Mouse (Mus musculus): ENCODE results near the gene Pld2.
"Not testable (repeated sequence)": the region's sequence is repeated elsewhere in the genome, so short reads cannot be mapped to it uniquely, and the experiment has no call there.

Gene Pld2

GRCm38 (mm10) chr11:70526211-70526610 lies 13.7 kb upstream of the Pld2 start:
- DNase-seq, result no peak

DNA sequence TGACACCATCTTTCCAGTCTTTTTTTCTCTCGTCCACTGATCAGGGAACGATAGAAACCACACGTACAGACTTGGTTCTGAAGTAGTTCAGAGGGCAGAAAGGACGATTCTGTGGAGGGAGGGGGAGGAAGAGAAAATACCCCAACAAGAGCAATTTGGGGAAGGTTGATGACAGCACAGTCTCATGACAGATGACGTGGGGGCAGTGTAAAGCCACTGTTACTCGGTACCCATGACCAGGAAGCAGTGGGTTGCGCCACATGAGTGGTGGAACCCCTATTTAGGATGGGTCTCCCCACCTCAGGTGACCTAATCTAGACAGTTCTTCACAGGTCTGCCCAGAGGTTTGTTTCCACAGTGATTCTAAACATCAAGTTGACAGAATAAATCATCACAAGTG lies 11.3 kb upstream of the Pld2 start:
- DNase-seq, result no peak

GRCm38 (mm10) chr11:70531065-70531464 lies 8.8 kb upstream of the Pld2 start:
- not testable (repeated sequence) for DNase-seq

DNA sequence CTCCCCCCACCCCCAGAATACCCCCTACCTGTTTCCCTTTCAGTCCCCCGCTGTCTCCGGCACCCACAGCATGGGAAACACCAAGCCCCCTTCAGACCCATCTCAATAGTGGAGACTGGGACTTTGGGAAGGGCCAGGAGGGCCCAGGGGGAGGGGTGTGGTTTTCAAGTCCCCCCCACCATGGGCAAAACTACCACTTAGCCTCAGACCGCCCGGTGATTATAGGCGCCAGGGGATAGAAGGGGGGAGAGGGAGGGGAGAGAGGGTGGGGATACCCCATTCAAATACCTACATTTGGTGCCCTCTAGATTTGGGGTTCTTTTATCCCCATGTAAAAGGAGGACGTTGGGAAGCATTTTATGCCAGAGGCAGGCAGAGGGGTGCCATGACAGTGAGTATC lies 7.0 kb upstream of the Pld2 start, which contains the start of gene Gm40193:
Gene Gm40193 (minus strand): TSS at position 101 of the 400 bp plus-strand sequence.
- DNase-seq, result no peak

DNA sequence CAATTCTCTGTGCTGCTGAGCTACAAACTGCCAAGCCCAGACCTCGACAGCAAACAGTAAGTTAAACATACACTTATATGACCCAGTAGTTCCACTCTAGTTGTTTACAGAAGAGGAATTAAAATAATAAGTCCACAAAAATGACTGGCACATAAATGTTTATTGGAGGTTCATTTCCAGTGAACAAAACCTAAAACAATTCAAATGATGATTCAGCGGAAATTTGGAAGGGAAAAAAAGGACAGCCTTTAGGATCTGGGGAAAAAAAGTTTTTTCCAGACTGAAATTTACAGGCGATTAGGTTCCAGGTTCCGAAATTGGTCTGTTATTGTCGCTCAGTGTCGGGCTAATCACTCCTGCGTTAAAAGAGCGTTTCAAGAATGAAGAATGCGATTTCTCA lies 441 bp upstream of the Pld2 start:
- DNase-seq, result no peak

GRCm38 (mm10) chr11:70540928-70541327 lies 1.1 kb downstream of the Pld2 start:
- no peak for DNase-seq

GRCm38 (mm10) chr11:70541415-70541814 lies 1.6 kb downstream of the Pld2 start:
- no peak for DNase-seq

DNA sequence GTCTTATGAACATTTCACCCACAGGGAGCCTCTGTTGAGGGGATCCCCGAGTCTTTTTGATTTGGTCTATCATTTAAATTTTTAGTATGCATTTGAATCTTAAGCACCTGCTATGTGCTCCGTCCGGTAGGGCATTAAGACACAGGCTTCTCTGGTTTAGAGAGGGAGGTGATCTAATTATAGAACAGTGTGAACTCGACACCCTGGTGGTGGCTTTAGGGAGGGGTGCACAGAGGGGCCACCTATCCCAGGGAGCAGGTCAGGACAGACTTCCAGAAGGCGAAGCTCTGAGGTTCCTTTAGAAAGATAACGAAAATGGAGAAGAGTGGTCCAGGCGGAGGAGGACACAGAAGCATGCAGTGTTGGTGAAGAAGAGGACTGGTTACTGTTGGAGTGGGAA lies 4.6 kb downstream of the Pld2 start:
- no peak for DNase-seq

DNA sequence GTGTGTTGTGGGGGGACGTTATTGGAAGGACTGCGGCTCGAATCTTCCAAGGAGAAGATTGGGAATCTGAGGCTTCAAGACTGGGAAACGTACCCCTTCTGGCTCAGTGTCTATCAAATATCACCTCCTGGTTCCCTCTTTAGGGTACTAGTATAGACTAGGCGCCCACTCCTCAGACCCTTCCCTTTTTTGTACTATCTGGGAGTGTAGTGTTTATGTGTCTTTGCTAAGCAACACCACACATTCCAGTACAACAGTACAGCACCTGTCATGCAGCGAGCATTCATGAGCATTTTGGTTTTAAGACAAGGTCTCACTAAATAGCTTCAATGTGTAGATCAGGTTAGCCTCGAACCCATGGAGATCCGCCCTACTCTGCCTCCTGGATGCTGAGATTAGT lies 11.7 kb downstream of the Pld2 start:
- no peak for DNase-seq

GRCm38 (mm10) chr11:70553940-70554339 lies 14.1 kb downstream of the Pld2 start:
- no peak for DNase-seq

GRCm38 (mm10) chr11:70557545-70557944 lies 17.7 kb downstream of the Pld2 start:
- no peak for DNase-seq

DNA sequence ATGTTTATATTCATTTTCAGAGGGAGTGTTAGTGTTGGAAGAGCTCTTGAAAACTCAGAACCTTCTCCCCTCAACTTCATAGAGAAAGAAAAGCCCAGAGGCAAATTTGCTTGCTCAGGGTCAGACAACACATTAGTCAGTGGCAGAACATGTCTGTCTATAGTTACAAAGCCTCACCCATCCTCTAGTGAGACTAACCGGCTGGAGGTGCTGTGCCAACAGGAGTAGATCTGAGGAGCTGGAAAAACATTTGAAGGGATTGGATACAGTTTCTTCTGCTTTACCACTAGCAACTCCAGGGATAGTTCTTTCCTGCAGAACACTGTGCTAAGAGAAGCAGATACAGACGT lies 22.0 kb downstream of the Pld2 start:
- no peak for DNase-seq

DNA sequence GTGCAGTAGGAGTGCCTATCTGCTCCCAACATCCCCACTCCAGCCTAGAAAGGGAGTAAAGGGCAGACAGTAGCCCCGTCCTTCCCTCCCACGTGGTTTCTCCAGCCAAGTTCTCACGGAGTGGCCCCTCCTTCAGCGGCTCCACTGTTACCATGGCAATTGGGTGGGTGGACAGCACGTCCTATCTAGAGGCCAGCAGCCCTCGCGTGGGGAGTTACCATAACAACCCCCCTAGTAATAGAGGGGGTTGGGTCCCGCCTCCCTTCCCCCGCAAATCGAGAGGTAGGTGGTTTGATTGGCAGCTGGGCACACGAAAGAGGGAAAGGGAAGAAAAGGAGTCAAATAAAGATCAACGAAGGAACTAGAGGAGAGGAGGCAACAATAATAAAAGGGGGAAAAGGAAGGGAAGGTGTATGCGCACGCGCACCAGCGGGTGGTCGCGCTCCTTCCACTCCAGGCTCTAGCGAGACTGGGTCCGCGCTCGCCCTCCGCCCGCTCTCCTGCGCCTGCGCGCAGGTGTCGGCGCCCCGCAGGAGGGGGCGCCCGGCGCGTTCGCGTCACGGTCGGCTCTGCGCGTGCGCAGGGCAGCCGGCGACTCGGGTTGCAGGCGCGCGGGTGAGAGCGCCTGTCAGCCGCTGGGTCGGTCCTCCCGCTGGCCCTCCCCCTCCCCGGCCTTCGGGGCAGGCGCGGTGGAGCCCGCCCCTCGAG lies 22.6 kb downstream of the Pld2 start, which contains the start of gene Mink1:
Gene Mink1 (plus strand): TSS at position 595 of the 708 bp plus-strand sequence.
- DNase-seq, result peak; percentile 91 to 95

GRCm38 (mm10) chr11:70562995-70563469 lies 23.2 kb downstream of the Pld2 start:
- no peak for DNase-seq

DNA sequence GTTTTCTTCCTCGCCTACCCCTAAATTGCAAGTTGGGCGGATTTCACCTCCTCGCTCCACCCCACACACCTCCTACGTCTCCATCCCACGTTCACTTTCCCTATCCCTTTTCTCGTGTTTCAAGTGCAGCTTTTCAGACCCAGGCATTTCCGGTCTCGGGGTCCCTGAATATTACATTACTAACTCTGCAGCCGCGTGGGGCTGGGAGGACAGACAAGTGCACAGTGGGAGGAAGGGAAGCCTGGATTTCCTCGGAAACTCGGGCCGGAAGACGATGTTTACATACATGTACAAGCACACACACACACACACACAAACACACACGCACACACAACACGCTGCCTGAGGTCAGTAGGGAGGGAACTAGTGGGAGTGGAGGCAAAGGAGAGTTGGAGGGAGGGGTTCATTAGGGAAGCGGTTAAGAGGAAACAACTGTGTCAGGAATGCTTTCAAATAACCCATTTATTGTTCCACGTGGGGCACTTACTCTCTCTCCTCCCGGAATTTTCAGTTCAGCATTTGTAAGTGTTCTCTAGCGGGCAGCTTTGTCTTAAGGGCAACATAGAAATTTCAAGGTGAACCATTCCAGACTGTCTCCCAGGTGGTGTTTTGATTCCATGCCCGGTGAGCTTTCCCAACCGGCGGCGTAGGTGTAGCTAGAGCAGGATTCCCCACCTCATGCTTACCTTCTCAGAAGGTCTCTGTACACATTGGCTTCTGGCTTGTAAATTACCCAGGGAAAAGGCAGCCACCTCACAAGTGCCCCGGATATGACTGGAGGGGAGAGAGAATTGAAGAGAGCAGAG lies 23.8 kb downstream of the Pld2 start:
- peak; percentile 40 to 47 for DNase-seq

DNA sequence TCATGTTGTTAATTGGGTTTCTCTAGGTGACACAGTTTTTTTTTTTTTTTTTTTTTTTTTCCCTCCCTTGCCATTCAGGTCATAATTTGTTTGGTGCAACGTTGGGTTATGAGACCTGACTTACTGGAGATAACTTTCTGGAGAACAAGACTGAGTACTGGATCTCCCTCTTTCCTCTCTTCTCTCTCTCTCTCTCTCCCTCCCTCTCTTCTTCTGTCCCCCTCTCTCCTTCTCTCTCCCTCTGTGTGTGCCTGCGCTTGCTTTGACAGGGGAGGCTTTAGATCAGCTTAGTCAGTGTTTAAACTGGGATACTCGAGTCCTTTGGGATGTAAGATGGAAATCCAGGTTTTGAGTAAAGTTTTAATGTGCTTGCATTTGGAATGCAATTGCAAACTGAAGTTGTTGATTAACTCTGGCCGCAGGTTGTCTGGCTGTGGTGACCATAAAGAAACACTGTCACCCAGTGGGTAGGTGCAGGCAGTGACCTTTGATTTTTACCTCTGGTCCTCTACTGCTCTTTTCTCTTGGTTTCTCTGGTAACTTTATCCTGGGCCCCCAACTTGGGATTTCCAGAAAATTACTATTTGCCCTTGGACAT lies 24.5 kb downstream of the Pld2 start:
- no peak for DNase-seq

DNA sequence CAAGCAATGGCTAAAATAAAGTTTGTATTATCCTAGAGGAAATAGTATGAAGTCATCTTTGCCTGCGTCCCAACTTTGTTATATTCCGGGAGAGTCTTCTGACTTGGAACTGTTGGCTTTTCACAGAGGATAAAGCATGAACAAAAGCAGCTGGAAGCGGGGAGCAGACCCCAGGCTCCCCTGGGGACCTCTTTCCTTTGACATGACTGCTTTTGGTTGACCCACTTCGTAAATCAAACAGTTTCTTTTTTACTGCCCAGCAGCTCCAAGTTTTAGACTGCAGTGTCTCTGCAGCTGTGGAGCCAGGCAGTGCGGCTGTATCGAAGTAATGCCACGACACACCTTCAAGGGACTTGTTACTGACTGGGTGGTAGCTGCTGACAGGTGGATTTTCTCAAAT lies 26.7 kb downstream of the Pld2 start:
- no peak for DNase-seq

GRCm38 (mm10) chr11:70570614-70571013 lies 30.8 kb downstream of the Pld2 start:
- DNase-seq, result not testable (repeated sequence)

DNA sequence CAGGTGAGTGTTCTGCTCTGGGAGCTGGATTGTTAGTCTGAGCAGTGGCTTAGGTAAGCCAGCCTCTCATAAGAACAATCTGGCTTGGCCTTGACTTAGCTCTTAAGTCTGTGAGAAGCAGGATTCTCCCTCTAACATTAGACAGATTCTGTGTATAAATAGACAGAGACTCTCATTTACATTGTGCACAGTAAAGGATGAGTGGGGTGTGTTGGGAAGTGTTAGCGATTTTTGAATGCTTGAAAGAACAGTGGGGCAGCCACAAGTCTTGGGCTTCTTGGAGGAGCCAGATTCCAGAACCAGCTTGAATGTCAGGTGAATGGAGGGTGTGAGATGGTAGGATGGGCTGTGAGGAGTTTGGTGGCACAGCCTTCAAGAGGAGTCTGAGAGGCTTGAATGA lies 31.8 kb downstream of the Pld2 start:
- no peak for DNase-seq

DNA sequence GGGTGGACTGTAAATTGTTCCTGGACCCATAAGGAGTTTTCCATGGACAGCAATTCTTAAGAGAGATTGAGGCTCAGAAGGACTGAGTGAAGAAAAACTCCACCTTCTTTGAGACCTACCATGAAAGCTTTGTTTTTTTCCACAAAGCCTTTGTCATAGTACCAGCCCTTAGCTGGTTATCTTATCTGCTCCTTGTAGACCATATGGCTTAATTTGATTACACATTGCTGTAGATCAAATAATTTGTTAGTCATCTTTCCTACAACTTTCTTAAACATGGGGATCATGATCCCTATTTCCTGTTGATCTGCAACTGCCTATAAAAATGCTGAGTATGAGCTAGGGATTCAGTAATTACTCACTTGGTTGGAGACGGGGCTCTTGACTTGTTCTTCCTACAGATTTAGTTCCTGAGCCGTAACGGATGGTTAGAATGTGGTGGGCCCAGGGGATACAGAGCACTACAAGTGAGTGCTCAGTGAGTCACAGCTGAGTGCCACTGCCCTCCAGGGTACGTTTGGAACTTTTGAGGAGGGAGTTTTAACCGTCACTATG lies 32.6 kb downstream of the Pld2 start:
- no peak for DNase-seq

DNA sequence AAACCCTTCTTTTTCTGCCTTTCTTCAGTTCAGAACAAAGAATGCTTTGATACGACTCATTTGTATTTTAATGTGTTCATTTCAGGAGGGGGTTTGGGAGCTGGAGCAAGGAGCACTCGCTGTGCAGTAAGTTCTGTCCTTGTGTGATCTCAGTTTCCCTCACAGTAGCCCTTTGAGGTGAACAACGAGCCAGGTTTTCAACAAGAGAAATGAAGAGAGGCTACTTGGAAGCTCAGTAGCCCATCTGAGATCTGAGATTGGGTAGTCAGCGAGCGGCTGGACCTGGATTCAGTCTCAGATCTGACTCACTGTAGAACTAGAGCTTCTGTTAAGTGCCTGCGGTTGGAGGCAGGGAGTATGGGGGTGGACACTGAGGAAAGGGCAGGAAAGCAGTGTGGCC lies 34.0 kb downstream of the Pld2 start:
- DNase-seq, result no peak

DNA sequence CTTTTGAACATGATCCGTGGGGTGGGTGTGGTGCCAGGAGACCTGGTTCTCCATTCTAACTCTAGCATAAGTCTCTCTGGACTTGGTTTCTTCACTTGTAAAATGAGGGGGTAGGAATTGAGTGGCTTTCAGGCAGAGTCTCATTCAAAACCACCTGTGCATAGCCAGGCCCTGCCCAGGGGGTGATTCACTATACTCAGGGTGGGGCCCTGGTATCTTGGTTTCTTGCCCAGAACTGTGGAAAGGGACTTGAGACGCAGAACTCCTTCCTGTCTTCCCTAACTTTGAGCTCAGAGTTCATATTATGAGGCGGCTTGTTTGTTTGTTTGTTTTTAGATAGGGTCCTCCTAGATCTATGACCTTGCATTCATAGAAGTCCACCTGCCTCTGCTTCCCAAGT lies 37.3 kb downstream of the Pld2 start:
- DNase-seq, result no peak

DNA sequence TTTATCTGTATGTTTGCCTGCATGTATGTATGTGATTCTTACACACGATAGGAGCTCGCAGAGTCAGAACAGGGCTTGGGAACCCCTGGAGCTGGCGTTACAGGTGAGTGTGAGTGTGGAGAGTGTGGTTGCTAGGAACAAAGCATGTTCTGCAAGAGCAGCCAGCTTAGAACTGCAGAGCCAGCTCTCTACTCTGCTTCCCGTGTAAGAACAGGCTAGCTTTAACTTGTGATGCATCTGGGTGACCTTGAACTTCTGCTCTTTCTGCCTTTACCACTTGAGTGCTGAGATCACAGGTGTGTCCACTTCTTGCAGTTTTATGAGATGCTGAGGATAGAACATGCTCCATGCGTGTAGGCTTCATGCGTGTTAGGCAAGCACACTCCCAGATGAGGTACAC lies 39.1 kb downstream of the Pld2 start:
- no peak for DNase-seq
